Mouse (Mus musculus) forebrain, embryonic 14.5 days (tissue): Measurements from ENCODE around the gene Gjd3. TPM values are rescaled to one million over a fixed set of nuclear protein-coding genes. Genes with fewer than 3 reads are reported as not detected.

Source experiments
- ATAC-seq: fragments of 200-750 bp; cut with Nextera tagmentation; 2 replicates; pipeline ENCODE4 v1.8.0; 2017; ENCODE audit warnings: mild to moderate bottlenecking, moderate library complexity
- DNase-seq: peaks from one replicate; pipeline ENCODE4 v3.0.0-alpha.2; 2015; ENCODE audit warnings: low spot score
- H3K27ac ChIP-seq: fragments of 300-500 bp; sonication (generic); 2 replicates; pipeline ENCODE4 v1.5.1; 2014; ENCODE audit warnings: low read depth, mild to moderate bottlenecking, control low read depth, low read length, moderate library complexity
- H3K27me3 ChIP-seq: fragments of 300-500 bp; sonication (generic); replicated peaks from 2 replicates; pipeline ENCODE4 v1.6.1; 2014; ENCODE audit warnings: low read length, control low read depth, mixed read lengths; ENCODE audit not compliant: control insufficient read depth, insufficient read depth
- H3K36me3 ChIP-seq: fragments of 300-500 bp; sonication (generic); 2 replicates; pipeline ENCODE4 v1.6.1; 2014; ENCODE audit warnings: low read length, control low read depth; ENCODE audit not compliant: control insufficient read depth, insufficient read depth
- H3K4me1 ChIP-seq: fragments of 300-500 bp; sonication (generic); 2 replicates; pipeline ENCODE4 v1.6.1; 2014; ENCODE audit warnings: antibody characterized with exemption, low read length, control low read depth; ENCODE audit not compliant: control insufficient read depth, insufficient read depth
- H3K4me2 ChIP-seq: fragments of 300-500 bp; sonication (generic); 2 replicates; pipeline ENCODE4 v1.6.1; 2014; ENCODE audit warnings: mild to moderate bottlenecking, control low read depth, low read length
- H3K4me3 ChIP-seq: fragments of 300-500 bp; sonication (generic); 2 replicates; pipeline ENCODE4 v1.5.1; 2014; ENCODE audit warnings: low read depth, low read length, control low read depth
- H3K9ac ChIP-seq: fragments of 300-500 bp; sonication (generic); 2 replicates; pipeline ENCODE4 v1.6.1; 2014; ENCODE audit warnings: mild to moderate bottlenecking, low read length, control low read depth, moderate library complexity
- H3K9me3 ChIP-seq: fragments of 300-500 bp; sonication (generic); replicated peaks from 2 replicates; pipeline ENCODE4 v1.6.1; 2016; ENCODE audit warnings: low read length, control low read depth, mixed read lengths; ENCODE audit not compliant: control insufficient read depth
- WGBS: fragments of 180-500 bp; shearing (Covaris S2); extraction: QIAGEN DNeasy Blood & Tissue Kit; methylation state at CpG from one replicate; pipeline ENCODE4 v1.1.7; 2014; 5-methylcytosine and 5-hydroxymethylcytosine counted together
- polyA plus RNA-seq: library from polyadenylated mRNA; unstranded; fragments of >200 nt; fragmentation: Nextera tagmentation; extraction: Ambion mirVana; gene quantifications from 2 replicates; pipeline ENCODE4 v1.2.1, GENCODE M21; 2014

Gjd3 gene
- polyA plus RNA-seq, 1 experiment from 2014 or later = 0.28 TPM

DNA sequence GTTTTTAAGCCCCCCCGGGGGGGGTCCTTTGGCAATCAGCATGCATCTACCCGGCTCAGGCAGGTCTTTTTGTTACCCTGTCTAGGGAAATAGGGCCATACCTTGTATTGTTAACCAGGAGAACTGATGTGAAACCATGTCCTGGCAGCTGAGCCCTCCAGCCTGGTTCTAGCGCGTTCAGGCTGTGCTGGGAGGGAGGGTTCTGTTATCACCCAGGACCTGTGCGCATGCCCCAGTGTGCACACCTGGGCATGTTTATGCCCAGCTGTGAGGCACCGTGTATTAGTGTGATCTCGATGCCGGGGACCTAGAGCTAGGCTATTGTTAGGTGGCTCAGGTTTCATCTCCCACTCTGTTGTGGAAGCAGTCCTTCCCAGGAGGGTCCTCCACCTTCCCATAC, 21.1 kb downstream of the Gjd3 start:
- Histone ChIP-seq H3K4me1 (peaks cover 65% of the 10 kb centered on the region), H3K36me3 (no peaks in the 10 kb centered on the region), H3K9me3 (no peaks in the 10 kb centered on the region), H3K4me2 (peak overlapping the region; percentile 100), H3K9ac (peak overlapping the region; percentile 70), H3K27ac (no peak overlapping the region), H3K4me3 (peak overlapping the region; percentile 57), H3K27me3 (peaks cover 10% of the 10 kb centered on the region; the same call in 1 of the 2 replicates)
- ATAC-seq (no peak), DNase-seq (no peak)
- 8% methylated on average over 8 of the region's 8 CpGs for WGBS

DNA sequence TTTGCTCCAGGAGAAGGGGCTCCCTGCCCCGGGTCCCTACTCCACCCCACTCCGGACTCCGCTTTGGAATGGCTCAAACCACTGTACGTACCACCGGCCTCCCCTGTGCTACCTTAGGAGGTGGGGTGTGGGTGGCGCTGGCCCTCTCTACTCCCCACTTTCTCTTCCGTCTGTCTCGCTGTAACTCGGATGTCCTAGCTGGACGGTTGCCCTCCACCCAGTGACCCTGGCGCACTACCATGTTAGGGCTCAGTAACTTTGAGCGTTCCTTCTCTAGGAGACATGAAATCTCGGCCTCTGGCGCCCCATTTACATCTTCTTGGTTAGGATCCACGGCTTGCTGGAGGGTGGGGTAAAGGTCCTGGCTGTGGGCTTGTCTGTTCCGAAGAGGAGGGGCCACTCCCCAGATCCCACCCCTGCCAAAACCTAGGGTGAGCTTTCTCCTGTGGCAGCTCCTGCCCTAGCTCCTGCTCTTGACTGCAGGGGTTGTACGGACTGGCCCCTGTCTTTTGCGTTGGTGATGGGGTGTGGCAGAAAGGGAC, 21.7 kb downstream of the Gjd3 start:
- Histone ChIP-seq H3K4me1 (peaks cover 59% of the 10 kb centered on the region), H3K4me2 (peak overlapping the region; percentile 100), H3K27me3 (peaks cover 10% of the 10 kb centered on the region; the same call in 1 of the 2 replicates), H3K27ac (no peak overlapping the region), H3K9ac (peak overlapping the region; percentile 70), H3K9me3 (no peaks in the 10 kb centered on the region), H3K4me3 (peak overlapping the region; percentile 57), H3K36me3 (no peaks in the 10 kb centered on the region)
- 8% methylated on average over 18 of the region's 18 CpGs for WGBS
- no peak for ATAC-seq
- no peak for DNase-seq

- H3K27me3 ChIP-seq = peaks cover 10% of the 10 kb centered on the region; the same call in 1 of the 2 replicates
- peak; percentile 15 for ATAC-seq
- H3K4me3 ChIP-seq = peak overlapping the region; percentile 57
- H3K9ac ChIP-seq = peak overlapping the region; percentile 70
- no peak for DNase-seq
- WGBS = under 1% methylated on average over 50 of the region's 53 CpGs
- H3K4me1 ChIP-seq = peaks cover 55% of the 10 kb centered on the region
- no peaks in the 10 kb centered on the region for H3K9me3 ChIP-seq
- no peaks in the 10 kb centered on the region for H3K36me3 ChIP-seq
- H3K27ac ChIP-seq = 0 out of 2 replicates have a peak overlapping the region, but pooled peaks have one; percentile 27
- H3K4me2 ChIP-seq = peak overlapping the region; percentile 100
These were observed 22.4 kb downstream of the Gjd3 start for GRCm38 (mm10) chr11:98960313-98960906.

DNA sequence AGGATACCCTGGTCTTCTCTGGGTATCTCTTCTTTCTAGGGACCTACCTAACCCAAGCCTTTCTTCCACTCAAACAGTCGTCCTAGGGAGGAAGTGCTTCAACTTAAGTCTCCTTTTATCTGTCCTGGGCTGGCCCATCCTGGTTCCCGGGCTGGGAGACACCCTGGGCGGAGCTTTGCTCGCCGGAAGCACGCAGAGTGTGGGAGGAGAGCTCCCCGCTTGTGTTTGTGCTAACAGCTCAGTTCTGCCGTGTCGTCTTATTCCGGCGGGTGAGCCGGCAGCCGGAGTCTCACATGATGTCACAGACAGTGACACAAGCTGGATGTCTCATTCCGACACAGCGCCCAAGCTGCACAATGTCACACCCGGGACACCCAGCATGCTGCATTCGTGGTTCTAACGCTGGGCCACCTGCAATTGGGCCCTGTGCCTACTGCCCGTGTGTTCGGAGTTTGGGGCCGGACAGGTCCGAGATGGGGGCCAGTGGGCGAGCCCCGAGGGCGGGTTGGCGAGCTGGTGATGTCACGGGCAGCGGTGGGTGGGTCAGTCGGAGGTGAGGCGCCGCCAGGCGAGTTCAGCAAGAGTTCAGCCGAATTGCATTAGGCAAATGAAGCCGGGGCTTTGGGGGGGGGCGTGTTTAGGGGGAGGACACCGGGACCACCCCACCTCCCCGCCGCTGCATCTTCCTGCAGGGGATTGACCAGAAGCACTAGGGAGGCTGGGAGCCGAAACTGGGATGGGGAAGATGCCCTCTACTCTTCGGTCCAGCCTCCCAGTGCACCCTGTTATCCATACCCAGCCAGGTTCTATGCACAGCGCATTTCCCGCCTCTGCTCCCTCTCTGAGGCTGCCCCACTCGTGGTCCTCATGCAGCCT, 23.1 kb downstream of the Gjd3 start:
- H3K27ac ChIP-seq = peak overlapping the region; percentile 53; the same call in 1 of the 2 replicates
- peaks cover 10% of the 10 kb centered on the region; the same call in 1 of the 2 replicates for H3K27me3 ChIP-seq
- no peaks in the 10 kb centered on the region for H3K9me3 ChIP-seq
- ATAC-seq = peak; percentile 19; the same call in 1 of the 2 replicates
- H3K9ac ChIP-seq = peak overlapping the region; percentile 70
- H3K4me2 ChIP-seq = peak overlapping the region; percentile 100
- WGBS = under 1% methylated on average over 43 of the region's 43 CpGs
- DNase-seq = peak; percentile 78
- peaks cover 55% of the 10 kb centered on the region for H3K4me1 ChIP-seq
- H3K4me3 ChIP-seq = peak overlapping the region; percentile 57
- no peaks in the 10 kb centered on the region for H3K36me3 ChIP-seq

- DNase-seq = no peak
- no peak overlapping the region for H3K9ac ChIP-seq
- H3K36me3 ChIP-seq = no peaks in the 10 kb centered on the region
- H3K4me3 ChIP-seq = no peak overlapping the region
- peaks cover 36% of the 10 kb centered on the region for H3K4me1 ChIP-seq
- WGBS = 87% methylated on average over 10 of the region's 10 CpGs
- H3K27me3 ChIP-seq = 0 out of 2 replicates have a peak, but pooled peaks cover 3% of the 10 kb centered on the region
- H3K27ac ChIP-seq = no peak overlapping the region
- ATAC-seq = no peak
- no peak overlapping the region for H3K4me2 ChIP-seq
- no peaks in the 10 kb centered on the region for H3K9me3 ChIP-seq
These were observed 26.5 kb downstream of the Gjd3 start for GRCm38 (mm10) chr11:98956340-98956739.

DNA sequence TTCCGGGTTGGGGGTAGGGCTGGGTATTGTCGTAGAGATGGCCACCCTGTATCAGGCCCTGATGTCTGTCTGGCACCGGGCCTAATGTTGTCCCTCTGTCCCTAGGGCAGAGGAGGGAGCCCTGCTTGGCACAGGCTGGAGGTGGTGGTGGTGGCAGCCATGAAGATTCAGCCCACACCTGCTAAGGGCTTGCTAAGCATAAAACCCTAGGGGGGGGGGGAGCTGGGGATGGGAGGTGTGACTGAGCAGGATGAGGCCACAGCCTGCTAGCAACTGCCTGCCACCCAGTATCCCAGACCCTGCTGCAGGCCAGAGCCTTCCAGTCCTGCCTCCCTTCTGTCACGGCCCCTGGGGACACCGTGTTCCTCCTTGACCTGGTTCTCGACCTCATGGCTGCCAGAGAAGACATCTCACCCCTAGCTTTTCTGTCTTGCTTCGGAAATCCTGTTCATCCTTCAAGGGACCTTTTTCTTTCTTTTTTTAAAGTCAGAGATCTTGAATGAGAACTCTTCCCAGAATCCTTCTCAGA, 27.0 kb downstream of the Gjd3 start:
- no peaks in the 10 kb centered on the region for H3K36me3 ChIP-seq
- ATAC-seq (no peak), DNase-seq (no peak)
- no peaks in the 10 kb centered on the region for H3K9me3 ChIP-seq
- no peak overlapping the region for H3K4me3 ChIP-seq
- peaks cover 34% of the 10 kb centered on the region for H3K4me1 ChIP-seq
- no peak overlapping the region for H3K9ac ChIP-seq
- H3K4me2 ChIP-seq = no peak overlapping the region
- no peaks in the 10 kb centered on the region for H3K27me3 ChIP-seq
- H3K27ac ChIP-seq = no peak overlapping the region
- 52% methylated on average over 6 of the region's 7 CpGs for WGBS

GRCm38 (mm10) chr11:98954801-98955706, 27.8 kb downstream of the Gjd3 start:
- 21% methylated on average over 15 of the region's 17 CpGs for WGBS
- Histone ChIP-seq H3K4me2 (0 out of 2 replicates have a peak overlapping the region, but pooled peaks have one; percentile 33), H3K9ac (0 out of 2 replicates have a peak overlapping the region, but pooled peaks have one; percentile 1), H3K27me3 (no peaks in the 10 kb centered on the region), H3K36me3 (no peaks in the 10 kb centered on the region), H3K9me3 (no peaks in the 10 kb centered on the region), H3K4me3 (no peak overlapping the region), H3K27ac (peak overlapping the region; percentile 6), H3K4me1 (peaks cover 31% of the 10 kb centered on the region)
- DNase-seq (no peak), ATAC-seq (peak; percentile 47)

DNA sequence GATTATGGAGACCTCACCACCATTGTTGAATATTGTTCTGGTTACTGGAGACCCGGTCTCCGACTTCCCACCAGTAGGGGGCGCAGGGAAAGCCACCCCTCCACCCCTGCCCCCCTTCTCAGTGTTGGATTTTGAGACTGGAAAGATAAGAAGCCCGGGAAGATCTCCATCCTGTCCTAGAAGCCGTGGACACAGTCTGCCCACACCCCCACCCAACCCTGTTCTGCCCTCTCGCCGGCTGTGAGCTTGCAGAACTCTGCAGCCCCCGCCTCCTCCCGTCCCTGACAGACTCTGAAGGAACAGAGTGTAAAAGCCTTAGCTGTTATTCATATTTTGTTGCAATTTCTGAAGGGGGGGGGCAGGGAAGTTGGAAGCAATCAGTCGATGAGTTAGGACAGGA, 28.4 kb downstream of the Gjd3 start:
- H3K9ac ChIP-seq = 0 out of 2 replicates have a peak overlapping the region, but pooled peaks have one; percentile 1
- no peaks in the 10 kb centered on the region for H3K36me3 ChIP-seq
- H3K4me3 ChIP-seq = no peak overlapping the region
- no peaks in the 10 kb centered on the region for H3K27me3 ChIP-seq
- peak overlapping the region; percentile 33; the same call in 1 of the 2 replicates for H3K4me2 ChIP-seq
- DNase-seq = peak; percentile 77
- peak overlapping the region; percentile 59 for H3K27ac ChIP-seq
- H3K9me3 ChIP-seq = no peaks in the 10 kb centered on the region
- peak; percentile 65 for ATAC-seq
- H3K4me1 ChIP-seq = peaks cover 27% of the 10 kb centered on the region
- 6% methylated on average over 10 of the region's 10 CpGs for WGBS
